Mouse (Mus musculus): ENCODE measurements at regions not wholly inside any gene's neighbourhood (a gene's known extent, or its start where the extent isn't known, plus 50 kb on each side); places are given as distances from the start of the nearest gene placed in this dataset.

DNA sequence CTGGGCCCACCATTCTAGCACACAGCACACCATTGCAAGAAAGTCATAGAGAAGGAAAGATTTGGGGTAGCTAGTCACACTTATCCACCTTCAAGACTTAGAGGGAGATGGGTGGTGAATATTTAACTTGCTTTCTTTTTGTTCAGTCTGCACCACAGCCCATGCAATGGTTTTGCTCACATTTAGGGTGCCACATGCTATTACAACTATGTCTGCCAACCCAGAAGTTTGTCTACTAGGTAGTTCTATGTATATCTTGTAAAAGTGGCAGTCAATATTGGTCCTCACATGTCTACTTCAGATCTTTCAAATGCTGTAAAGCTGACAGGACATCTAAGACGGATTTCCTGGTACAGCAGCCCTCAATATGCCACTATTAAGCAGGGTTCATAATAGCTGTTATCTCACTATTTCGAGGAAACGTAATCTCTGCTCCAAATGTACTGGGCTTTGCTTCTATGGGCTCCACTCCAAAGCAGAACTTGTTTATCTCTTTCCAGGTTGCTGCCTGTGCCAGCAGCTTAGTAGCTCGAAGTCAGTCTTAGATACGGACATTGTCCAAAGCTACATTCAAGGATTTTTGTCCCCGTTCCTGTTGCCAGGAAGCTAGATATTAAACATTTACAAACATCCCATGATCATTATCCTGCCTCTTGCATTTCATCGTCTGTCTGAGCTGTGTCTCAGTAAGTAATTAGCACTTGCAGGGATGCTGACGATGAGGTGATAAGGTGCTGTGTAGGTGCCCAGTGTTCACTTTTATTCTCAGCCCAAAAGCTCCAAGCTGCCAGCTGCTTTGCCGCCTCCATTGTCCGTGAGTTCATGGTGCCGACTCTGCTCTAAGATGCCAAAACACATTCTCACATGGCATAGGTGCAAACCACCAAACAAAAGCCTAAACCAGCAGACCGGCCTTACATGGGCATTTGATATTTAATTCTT, 327.8 kb upstream of the Robo2 start:
- DNase-seq (ENCODE audit: low read depth, low spot score): peak; percentile 35

DNA sequence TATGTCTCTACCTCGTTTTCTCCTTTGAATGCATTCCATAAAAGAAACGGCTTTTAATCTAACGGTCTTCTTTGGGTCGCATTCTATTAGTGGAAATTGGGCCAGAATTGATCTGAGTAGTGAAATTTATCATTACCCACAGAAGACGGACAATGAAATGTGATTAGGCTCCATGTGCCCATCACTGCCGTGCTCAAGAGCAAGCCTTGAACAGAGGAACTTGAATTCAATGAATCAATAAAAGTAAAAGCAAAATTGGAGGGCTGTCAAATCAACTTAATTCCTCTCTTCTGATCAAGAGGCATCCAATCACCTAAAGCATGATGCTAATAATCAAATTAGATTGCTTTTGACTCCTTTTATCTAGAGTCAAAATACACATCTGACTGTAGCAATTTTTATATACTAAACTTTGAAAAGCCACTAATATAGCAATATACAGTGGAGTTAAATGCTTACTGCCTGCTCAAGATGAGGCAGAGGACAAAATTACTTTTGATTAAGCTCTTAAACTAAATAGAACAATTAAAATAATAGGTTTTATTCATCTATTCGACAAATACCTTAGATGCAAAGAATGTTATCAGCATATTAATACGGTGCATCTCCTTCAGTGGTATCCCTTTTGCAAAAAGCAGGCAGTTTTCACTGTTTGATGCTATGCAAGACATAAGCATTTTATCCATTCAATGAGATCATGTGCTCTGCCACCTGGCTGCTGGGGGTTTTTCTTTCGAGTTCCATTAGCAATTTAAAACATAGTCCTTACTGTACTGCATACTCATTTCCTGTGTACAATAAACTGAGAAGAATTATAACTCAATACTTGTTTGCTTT, 321.5 kb upstream of the Robo2 start:
- no peak for DNase-seq (ENCODE audit: low read depth, low spot score)

DNA sequence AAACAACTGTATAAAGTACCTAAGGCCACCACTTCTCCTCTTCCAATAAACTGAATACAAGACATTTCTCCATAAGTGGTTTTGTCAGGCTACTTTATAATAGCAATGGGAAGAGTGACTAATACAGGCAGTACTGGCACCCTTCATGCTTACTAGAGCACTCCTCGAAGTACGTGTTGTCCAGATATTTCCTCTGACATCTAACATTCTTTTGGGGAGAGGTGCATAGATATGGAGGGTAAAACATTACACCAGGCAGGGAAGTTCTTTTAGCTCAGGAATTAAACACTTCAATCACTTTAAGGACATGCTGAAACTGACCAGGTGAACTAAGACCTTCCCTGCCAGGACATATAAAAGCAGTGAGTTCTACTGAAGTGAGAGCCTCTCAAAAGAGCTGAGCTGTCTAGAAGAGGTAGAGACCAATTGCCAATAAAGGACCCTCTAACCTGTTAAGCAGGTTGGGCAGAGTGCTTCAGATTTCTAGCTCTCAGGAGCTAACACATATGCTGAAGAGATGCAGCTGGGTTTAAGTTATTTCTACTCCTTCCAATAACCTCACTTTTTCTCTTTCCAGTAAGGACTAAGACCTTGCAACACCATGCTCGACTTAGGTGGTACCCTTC, 318.7 kb upstream of the Robo2 start:
- no peak for DNase-seq (ENCODE audit: low read depth, low spot score)

DNA sequence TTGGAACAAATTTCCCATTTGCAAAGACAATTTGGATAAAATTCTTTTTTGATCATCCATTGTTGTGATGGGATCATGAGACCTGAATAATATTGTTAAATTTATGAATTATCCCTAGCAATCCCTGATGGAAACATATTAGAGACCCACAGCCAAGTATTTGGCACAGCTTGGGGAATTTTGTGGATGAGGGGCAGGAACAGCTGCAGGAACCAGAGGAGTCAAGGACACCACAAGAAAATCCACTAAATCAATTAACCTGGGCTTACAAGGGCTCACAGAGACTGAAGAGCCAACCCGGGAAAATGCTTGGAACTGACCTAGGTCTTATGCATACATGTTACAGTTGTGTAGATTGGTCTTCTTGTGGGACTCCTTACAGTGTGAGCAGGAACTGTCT, 311.6 kb upstream of the Robo2 start:
- no peak for DNase-seq (ENCODE audit: low read depth, low spot score)

DNA sequence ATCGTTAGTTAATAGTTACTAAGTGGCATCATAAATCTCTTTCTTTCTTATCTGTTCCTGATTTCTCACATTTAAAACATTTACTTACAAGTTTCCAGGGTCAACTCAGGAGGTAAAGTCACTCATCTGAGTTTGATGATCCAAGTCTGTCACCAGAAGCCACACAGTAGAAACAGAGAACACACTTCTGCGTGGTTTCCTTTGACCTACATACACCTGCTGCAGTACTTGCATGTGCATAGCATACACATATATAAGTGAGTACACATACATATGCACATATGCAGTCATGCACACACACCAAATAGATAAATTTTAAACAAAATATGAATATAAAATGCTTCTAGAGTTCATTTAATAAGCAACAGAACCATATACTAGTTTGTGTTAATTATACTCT, 306.5 kb upstream of the Robo2 start:
- no peak for DNase-seq (ENCODE audit: low read depth, low spot score)

DNA sequence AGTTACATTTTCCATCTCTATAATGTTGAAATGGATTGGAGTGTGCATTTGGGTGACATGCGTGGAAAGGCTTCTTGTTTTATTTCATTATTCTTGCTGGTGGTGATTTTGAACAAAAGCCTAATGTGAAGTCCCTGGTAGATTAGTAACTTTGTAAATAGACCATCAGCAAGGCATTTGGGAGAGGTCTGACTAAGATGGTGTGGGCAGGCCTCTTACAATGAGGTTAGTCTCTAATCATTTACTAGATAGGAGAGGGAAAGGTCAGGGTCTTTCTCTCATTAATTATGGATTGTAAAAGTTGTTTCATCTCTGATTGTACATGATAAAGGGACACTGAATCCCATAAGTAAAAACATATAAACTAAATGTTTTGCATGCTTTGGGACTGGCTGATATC, 306.0 kb upstream of the Robo2 start:
- no peak for DNase-seq (ENCODE audit: low read depth, low spot score)

DNA sequence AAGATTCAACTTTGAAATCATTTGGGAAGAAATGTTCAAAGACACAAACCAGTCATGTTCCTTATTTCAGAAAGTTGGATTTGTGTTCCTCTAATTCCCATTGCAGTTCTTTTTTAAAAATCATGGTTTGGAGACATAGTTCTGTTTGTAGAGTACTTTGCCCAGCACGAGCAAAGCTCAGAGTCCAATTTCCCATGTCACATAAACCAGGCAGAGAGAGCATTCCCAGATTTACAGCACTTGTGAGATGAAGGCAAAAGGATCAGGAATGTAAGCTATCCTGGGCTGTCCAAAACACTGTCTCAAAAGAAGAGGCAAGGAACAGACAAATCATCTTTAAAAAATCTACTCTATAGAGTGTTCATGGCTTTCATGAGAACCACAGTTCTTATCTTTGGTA, 303.3 kb upstream of the Robo2 start:
- DNase-seq (ENCODE audit: low read depth, low spot score): no peak

DNA sequence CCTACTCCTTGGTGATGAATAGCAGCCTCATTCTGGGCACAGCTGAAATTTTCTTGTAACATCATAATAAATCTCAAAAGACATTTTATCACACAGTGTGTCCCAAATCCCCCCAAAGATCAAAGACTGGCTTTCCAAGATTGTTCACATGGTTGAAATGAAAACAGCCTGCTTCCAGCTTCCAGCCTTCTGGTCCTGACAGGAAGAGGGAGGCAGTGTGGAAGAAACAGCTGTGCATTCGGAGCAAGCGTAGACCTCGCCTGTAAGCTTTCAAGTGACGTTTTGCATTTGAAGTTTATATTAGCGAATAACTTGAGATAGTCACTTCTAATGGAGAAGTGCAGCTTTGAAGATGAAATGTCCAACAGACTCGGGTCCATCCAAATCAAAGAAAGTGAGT, 300.9 kb upstream of the Robo2 start:
- peak; percentile 21 for DNase-seq (ENCODE audit: low read depth, low spot score)

DNA sequence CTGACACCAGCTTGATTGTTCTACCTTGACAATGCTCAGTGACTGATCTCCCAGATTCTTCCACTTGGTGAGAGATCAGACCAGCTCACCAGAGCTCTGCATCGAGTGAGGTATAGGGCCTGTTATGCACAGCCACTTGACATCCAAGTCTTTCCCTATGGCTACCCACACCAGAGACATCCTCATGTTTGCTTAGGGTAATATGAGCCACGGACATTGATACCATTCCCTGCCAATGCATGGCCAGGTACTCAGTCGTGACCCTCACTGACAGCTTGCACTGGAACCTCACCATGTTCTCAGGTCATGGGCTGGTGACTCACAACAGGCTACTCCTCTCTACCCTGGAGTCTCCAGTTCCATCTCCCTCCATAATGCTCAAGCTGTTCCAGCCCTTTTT, 290.4 kb upstream of the Robo2 start:
- no peak for DNase-seq (ENCODE audit: low read depth, low spot score)

DNA sequence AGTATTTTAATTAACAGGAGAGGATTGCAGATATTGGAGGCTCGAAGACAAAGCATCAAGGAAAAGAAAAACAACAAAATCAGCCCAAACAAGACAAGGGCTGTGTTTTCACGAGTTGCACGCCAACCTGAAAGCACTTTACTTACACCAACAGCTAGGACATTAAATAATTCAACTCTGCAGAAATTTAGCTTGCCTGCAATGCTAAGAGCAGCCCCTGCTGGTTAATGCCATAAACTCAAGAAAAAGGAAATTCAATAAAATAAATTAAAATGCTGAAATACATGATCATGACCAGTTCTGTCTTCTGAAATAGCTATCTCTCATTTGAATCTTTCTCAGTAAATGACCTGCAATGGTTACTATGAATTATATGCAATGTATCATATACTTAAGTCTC, 271.7 kb upstream of the Robo2 start:
- peak; percentile 64 for DNase-seq (ENCODE audit: low read depth, low spot score)

DNA sequence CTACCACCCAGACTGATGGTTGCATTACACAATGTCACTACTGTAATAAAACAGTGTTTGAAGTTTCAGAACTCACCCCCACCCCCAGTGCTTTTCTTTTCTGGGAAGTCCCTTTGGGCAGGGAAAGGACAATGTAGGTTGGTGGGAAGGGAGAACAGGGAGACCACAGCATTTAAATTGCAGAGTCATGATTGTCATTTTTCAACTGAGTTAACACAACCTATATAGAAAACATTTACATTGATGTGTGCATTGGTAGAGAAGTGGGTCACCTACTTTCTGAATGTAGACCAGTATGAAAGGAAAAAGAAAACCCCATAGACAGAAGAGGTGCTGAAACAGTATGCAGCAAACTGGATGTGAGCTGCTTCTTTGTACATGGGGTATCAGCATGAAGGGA, 264.0 kb upstream of the Robo2 start:
- DNase-seq (ENCODE audit: low read depth, low spot score): no peak

DNA sequence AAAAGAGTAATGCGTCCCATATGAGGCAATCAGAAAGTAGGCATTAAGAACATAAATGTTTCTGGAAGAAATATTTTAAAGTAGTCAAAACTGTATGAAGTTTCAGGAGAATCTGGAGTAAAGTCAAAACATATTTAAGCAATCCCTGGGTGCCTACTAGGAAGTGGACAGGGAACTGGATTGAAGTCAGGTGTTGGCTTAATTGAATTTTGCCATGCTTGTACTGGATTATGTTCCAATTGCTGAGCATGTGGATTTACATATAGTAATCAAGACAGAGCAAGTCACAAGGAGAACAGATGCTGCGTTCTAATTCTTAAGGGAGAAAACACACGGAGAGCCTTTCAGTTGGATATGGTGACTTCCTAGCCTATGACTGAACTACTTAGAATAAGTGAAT, 259.8 kb upstream of the Robo2 start:
- no peak for DNase-seq (ENCODE audit: low read depth, low spot score)

DNA sequence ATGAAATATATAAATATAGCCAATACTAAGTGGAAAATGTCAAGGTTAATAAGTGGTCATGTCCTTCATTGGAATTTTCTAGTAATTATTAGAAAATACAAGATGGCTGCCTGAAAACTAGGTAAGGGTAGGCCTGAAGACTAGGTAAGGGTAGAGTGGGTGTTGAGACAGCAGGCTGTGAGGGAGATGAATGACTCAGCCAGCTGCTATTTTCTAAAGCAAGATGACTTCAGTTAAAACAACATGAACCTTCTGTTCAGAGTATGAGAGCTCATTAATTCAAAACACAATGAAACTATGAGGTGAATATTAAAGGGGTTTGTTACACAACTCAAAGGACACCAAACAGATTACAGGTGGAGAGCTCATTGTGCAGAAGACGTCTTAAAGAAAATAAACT, 252.7 kb upstream of the Robo2 start:
- peak; percentile 58 for DNase-seq (ENCODE audit: low read depth, low spot score)

DNA sequence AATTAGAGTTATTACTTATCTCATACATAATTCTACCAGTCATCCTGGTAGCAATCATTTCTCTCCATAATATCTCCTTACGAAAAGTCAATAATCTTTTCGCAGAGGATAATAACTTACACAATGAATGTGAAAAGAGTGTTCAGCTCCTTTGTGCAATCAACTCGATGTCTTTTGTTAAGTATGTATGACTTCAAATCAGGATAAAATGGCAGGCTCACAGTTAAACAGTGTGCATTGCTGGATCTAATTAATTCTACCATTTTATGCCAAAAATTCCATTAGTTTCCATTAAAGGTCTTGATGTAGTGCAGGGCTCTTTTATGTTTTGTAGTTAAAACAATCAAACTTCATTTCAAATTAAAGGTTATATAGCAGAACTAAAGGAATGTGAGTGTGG, 239.6 kb upstream of the Robo2 start:
- no peak for DNase-seq (ENCODE audit: low read depth, low spot score)

DNA sequence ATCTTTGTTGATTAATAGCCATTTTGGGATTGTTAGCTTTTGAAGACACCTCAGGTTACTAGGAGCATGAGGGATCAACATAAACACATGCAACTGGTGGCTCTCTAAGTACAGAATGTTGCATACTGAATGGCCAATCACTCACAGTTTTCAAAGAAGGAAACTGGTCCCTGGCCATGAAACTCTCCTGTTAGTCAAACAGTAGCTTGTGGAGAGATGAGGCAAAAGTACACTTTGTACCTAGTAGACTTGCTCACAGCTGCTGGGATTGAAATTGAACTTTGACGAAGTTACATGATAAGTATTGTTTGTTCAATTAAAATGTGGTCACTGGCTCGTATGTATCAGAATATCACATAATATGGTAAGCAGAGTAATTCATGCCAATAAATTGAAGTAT, 237.6 kb upstream of the Robo2 start:
- no peak for DNase-seq (ENCODE audit: low read depth, low spot score)

DNA sequence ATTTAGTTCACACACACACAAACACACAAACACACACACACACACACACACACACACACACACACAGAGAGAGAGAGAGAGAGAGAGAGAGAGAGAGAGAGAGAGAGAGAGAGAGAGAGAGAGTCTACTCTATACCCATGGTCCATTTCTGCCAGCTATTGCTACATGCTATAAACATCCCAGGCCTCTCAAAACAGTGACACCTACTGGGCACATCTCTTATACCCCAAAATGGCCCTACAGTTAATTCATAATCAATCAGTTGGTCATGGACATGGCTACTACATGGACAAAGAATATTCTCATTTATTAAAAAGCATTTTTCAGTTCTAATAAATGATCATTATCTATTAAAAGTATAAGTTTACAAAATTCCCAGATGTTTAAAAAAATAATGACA, 236.8 kb upstream of the Robo2 start:
- DNase-seq (ENCODE audit: low read depth, low spot score): no peak

DNA sequence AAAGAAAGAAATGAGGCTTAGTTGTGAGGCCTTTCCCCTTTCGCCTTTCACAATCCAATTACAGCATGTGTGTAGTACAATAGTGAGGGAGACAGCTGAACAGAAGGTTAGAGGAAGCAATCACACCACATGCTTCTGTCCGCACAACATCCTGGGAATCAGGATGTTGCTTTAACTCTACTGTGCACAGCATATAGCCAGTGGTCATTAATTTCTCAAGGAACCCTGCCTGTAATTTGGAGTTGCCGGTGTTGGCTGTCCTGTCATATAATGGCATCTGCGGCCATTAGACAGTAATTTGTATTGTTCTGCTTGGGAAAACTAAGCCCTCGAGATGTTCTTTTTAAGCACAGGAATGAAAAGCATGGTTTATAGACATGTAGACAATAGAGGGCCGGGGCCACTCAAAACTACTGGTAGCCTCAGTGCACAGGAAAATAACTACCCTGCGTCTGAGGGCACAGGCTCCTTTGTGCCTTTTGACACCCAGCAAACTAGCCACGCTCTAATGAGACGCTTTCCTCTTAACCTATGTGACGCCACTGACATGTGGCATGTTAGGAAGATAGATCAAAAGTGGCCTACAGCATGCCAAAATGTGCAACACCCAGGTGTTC, 233.2 kb upstream of the Robo2 start:
- DNase-seq (ENCODE audit: low read depth, low spot score): no peak

DNA sequence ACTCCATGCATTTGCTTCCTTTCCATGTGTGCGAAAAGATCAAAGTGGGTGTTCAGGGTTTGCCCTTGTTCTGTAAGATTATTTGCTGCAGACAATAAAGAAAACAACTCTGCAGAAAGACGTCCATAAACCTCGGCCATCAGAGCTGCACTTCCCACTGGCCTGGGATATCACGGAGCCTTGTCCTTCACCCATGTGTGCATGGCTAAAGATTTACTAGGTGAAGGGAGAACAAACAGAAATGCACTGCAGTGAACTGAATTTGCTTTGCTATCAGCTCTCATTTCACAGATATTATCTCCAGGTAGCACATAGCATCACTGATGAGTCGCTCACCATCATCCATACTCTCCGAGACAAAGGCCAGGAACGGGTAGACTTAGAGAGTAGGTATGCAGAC, 228.2 kb upstream of the Robo2 start:
- DNase-seq (ENCODE audit: low read depth, low spot score): no peak

DNA sequence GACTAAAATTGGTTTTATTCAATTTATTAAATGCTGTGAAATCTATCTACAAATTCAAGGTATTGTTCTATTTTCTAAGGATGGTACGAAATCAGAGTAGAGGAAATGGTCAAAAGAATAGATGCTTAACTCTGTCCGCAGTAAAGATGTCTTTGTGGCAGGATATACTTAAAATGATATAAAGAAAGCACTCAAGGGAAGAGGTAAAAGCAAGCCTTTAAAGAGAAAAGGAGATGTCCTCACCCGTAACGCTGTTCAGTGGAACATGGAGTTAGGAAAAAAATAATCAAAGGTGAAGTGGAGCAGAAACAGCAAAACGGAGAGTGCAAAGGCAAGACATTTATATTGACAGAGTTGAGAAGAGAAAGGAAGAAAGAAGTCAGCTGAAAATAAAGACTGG, 226.0 kb upstream of the Robo2 start:
- no peak for DNase-seq (ENCODE audit: low read depth, low spot score)

DNA sequence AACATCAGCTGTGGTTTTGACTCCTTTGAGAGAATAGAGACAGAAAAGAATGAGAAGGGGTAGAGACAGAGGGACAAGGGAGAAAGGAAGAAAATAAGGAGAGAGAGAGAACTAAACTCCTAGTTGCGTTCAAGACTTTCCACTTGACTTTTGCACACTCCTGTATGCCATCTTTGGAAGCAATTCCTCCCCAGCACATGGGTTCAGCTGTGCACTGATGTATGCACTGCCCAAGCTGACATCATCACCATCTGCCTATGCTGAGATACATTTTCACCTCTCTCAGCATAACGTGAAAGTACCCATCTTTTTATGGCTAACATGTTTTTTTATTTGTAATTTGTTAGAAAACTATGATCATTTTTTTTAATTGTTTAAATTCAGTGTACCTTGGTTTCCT, 214.2 kb upstream of the Robo2 start:
- peak; percentile 10 for DNase-seq (ENCODE audit: low read depth, low spot score)

DNA sequence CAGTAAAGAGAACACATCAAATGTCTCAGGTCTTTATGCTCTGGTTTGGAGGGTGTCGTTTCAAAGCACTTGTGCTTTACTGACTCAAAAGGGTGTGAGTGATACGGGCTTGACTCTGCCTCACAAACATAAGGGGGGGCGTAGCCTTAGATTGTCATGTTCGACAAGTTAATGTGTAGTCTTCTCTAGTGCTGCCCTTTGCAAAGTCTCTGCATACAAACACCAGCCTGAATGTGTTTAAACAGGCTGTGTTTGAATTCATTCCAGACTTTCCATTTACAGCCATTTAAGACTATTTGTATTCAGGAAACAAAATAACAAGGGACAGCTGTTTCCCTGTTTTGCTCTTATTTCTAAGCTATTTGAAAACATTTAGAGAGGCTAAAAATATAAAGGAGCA, 200.4 kb upstream of the Robo2 start:
- DNase-seq (ENCODE audit: low read depth, low spot score): peak; percentile 19

DNA sequence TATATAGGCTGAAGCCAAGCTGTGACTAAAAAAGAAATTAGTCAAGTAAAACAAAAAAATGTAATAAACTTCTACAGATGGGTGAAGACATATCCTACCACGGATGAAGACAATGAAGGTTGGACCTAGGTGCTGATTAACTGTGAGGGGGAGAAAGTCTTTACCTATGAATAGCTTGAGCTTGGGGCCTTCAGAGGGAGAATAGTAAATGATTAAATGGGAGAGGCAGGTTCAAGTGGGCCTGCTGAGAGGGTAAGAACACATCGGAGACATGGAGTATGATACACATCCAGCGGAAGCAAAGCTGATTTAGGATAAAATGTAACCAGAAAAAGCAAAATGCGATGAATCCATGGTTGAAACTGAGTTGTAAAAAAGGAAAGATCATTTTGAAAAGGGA, 197.9 kb upstream of the Robo2 start:
- no peak for DNase-seq (ENCODE audit: low read depth, low spot score)

Measured in brain, adult 2 months (tissue).